Mouse (Mus musculus) urinary bladder, postnatal 4 days (tissue): ENCODE results near the gene Ms4a6b.
"Not testable (repeated sequence)": the region's sequence is repeated elsewhere in the genome, so short reads cannot be mapped to it uniquely, and the experiment has no call there.

Source experiments
- DNase-seq, 2 experiments: peaks; one replicate each; pipeline ENCODE4 v3.0.0; 2021 to 2022; ENCODE audit warnings: low spot score in 2 of 2

The Ms4a6b gene

DNA sequence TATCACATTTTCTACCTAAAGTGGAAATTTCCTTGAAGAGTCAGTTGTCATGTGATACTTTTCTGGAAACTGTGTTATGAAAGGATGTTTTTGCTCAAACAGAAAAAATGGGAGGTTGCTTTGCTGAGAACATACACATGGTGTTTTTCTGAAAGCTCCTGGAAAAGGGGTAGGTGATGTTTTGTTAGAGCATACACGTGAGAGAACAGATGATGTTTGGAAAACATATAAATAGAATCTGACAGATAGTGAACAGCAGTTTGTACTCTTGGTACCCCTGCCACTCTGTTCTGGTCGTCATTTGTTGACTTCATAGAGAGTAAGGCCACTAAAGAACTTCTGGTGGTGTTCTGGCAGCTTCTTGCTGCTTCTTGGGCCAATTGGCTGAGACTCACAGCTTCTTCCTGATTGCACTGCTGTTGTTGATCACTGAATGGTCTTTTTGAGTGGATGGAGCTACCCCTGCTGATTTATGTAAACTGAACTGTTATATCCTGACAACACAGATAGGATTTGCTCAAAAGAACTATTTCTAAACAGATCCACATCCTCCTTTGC lies 17.7 kb downstream of the Ms4a6b start:
- DNase-seq = no peak

- DNase-seq = peak in 1 of 2 experiments; percentile 28
Measured at GRCm38 (mm10) chr19:11536593-11536992, 20.3 kb downstream of the Ms4a6b start, which contains the start of gene Ms4a4d. TSS of gene Ms4a4d (plus strand) at chr19:11536801.

GRCm38 (mm10) chr19:11537336-11537735 lies 21.0 kb downstream of the Ms4a6b start:
- DNase-seq = no peak

DNA sequence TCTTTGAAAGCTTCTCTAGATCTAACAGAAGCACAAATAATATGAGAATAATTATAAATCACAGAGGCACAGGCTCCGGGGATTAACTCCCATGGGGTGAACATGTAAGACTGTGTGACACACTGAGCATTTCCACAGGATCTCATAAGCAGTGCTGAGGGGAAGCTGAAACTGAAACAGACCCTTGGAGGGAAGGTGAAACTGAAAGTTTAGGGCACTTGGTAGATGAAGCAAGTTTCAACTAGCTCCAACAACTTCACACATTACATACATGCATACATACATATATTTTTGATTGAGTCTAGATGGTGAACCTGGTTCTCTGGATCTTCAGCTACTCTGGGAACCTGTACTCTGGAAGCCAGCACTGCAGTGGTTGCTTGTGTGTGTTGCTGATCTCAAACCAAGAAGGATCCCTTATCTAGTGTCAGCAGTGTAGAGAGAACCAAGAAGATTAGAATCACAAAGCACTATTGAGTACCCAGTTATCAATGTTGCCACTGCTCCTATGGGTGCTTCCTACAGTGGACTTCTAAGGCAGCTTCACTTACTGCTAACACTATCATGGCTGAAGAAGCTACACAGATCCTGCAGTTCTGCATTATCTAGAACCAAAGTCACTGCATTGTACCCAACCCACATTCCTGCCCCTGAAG lies 24.0 kb downstream of the Ms4a6b start:
- not testable (repeated sequence) for DNase-seq

- not testable (repeated sequence) for DNase-seq
Measured at GRCm38 (mm10) chr19:11544383-11544782, 28.1 kb downstream of the Ms4a6b start.

DNA sequence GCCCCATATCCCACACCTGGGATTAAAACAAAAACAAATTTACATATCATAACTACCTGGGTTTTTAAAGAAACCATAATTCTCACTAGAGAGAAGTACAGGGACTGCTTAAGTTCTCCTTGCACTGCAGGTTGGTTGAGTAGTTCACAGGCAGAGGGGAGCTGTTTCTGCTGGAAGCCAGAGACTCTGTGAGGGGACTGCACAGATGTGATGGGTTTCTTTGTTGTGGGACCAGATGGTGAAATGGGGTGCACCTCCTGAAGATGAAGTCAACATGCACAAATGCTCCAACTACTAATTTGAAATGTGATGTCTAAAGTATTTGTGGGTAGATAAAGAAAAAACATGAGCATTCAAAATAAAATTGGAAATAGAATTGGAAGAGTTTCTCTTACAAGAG lies 31.6 kb downstream of the Ms4a6b start:
- no peak for DNase-seq

DNA sequence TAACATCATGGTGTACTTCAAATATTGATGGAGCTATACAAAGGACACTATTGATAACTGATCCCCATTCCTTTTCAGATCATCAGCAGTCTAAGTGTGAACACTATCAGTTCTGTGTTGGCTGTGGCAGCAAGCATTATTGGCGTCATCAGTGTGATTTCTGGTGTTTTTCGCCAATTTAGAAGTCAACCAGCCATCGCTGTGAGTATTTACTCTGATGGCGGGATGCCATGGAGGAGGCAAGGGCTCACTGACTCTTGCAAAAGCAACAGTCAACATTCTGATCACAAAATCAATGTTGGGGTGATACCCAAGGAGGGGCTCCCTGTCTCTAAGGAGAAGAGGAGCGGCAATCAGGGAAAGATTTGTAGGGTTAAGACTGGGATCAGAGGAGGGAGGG lies 38.4 kb downstream of the Ms4a6b start:
- DNase-seq = no peak

DNA sequence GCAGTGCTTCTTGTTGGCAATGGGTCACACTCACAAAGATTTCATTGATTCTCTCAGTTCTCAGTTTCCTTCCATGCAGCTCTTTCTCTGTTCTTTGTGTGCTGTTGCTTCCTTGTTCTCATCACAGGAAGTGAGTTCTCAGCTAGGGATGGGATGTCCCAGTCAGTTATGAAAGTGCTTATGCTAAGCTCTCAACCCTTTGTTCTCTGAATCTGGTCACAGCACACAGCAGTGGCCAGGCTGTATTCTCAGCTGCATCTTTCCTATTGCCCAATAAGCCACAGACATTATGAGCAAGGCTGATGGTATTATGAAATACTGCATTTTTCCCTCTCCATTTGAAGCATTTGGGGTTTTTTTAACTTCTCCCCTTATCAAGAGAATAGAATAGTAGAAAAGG lies 43.2 kb downstream of the Ms4a6b start:
- DNase-seq = not testable (repeated sequence)

DNA sequence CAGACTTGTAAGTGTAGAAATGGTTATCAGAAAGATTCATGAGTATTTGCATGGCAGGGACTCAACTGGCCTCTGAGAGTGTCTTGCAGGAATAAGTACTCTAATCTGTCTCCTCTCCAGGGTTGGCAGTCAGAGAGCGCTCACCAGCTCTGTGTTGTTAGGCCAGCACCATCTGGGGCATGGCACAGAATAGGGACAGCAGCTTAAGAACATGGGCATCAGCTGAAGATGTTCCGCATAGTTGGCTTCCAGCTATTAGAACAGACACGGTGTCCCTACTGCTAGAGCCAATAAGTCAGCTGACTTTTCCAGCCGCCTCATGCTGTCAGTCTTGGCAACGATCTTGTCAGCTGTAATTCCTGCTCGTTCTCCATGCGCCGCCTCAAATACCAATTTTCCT lies 58.7 kb downstream of the Ms4a6b start:
- DNase-seq = no peak
